In the genomic region with DNA sequence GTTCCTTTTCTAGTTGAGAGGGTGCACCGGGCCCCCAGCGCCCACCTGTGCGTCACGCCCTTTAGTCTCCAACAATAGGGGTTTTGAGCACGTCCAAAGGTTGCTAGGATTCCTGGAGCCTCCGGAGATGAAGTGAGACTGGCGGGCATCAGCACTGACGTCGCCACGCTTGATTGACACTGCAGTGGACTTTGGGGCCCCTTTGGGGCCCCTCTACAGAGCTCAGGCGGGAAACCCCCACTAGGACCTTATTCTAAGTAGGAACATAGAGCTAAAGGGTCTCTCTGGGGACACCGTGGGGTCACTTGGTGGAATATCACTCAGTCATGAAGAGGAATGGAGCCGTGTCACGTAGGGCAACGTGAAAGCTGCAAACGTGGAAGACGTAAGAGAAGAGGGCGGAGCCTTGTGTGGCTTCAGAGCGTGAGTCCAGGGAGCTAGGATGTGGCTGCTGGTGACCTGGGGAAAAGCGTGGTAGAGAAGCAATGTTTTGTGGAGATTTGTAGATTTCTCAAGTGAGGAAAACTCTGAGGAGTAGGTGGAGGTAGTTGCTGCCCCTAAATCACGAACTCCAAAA, we compare ENCODE assay signal across 14 mouse cellular contexts.
A peak's percentile ranks its signal among the peaks of the same experiment; 100 is the strongest.
DNase-seq lines count a peak whose midpoint lies in the region; ATAC-seq and TF ChIP-seq lines count a peak whose summit lies in the region.
"Had no signal": no experiment of that assay in that cellular context is flagged by ENCODE, and none has a peak within 500 bp of the region (broad histone marks: within the 10 kb centered on the region; RNA-seq: fewer than 3 reads in every experiment).

No protein-coding gene starts in this region.

- no peak for TF ChIP-seq POLR2A in kidney, adult 2 months (IDR thresholded peaks at IDR 0.05; ENCODE audit: low read depth, low read length)

- no peak for DNase-seq in forebrain, embryonic 10.5 days (ENCODE audit: extremely low spot score, low spot score)
- no peak for DNase-seq in kidney, postnatal 0 days (ENCODE audit: low spot score)
- no peak for DNase-seq in kidney, adult 2 months
- DNase-seq in ES-CJ7 (ENCODE audit: low read depth, low spot score): peak; percentile 81
- DNase-seq in cerebellum, adult 9-10 months: no peak
- no peak for DNase-seq in adrenal gland, adult (ENCODE audit: inconsistent age in 2 of 2, low spot score in 1 of 2)
- DNase-seq: cerebellum, postnatal 36 days; kidney, postnatal 10 days; liver, embryonic 13.5 days; lung, postnatal 10 days had no signal

- H3K4me1 ChIP-seq in forebrain, embryonic 10.5 days: peaks cover 72% of the 10 kb centered on the region
- peaks cover 29% of the 10 kb centered on the region for H3K4me1 ChIP-seq in forebrain, embryonic 15.5 days
- no peaks in the 10 kb centered on the region for H3K4me1 ChIP-seq in kidney, postnatal 0 days (replicated peaks; ENCODE audit: insufficient read depth, low read length)
- H3K4me1 ChIP-seq in kidney, adult 2 months (ENCODE audit: control insufficient read depth, insufficient read depth, low read length): no peaks in the 10 kb centered on the region
- peaks cover 42% of the 10 kb centered on the region for H3K4me1 ChIP-seq in embryonic facial prominence, embryonic 15.5 days
- H3K4me1 ChIP-seq: liver, embryonic 13.5 days had no signal

- ATAC-seq in forebrain, embryonic 15.5 days (replicated peaks): no peak
- peak; percentile 40 for ATAC-seq in kidney, postnatal 0 days (replicated peaks; ENCODE audit: low FRiP score, low read depth)
- no peak for ATAC-seq in embryonic facial prominence, embryonic 15.5 days (ENCODE audit: insufficient number of reproducible peaks, low FRiP score, low TSS enrichment, low read depth)
- ATAC-seq: activated CD4-positive, CD25-positive, alpha-beta regulatory T cell, adult 4 months had no signal

- 15% methylated on average over 21 of the region's 21 CpGs for WGBS in forebrain, embryonic 10.5 days
- WGBS in forebrain, embryonic 15.5 days: 27% methylated on average over 21 of the region's 21 CpGs
- 38% methylated on average over 21 of the region's 21 CpGs for WGBS in kidney, postnatal 0 days
- WGBS in kidney, adult 2 months: 43% methylated on average over 21 of the region's 21 CpGs
- WGBS in embryonic facial prominence, embryonic 15.5 days: 34% methylated on average over 21 of the region's 21 CpGs

- H3K4me3 ChIP-seq in forebrain, embryonic 10.5 days: peak overlapping the region; percentile 24
- H3K4me3 ChIP-seq in forebrain, embryonic 15.5 days: no peak overlapping the region
- H3K4me3 ChIP-seq in kidney, postnatal 0 days (replicated peaks; ENCODE audit: low read depth, low read length): no peak overlapping the region; the same call in 1 of the 2 replicates
- no peak overlapping the region for H3K4me3 ChIP-seq in kidney, adult 2 months (ENCODE audit: insufficient read depth, low read depth, low read length)
- H3K4me3 ChIP-seq in embryonic facial prominence, embryonic 15.5 days (replicated peaks): no peak overlapping the region
- H3K4me3 ChIP-seq: hindbrain, embryonic 13.5 days; liver, embryonic 13.5 days had no signal

- no peak overlapping the region for H3K9ac ChIP-seq in forebrain, embryonic 15.5 days (replicated peaks)
- no peak overlapping the region for H3K9ac ChIP-seq in kidney, postnatal 0 days (ENCODE audit: low read depth, low read length)
- H3K9ac ChIP-seq in embryonic facial prominence, embryonic 15.5 days: no peak overlapping the region
- H3K9ac ChIP-seq: liver, embryonic 13.5 days had no signal

- H3K27ac ChIP-seq in forebrain, embryonic 10.5 days: peak overlapping the region; percentile 81
- H3K27ac ChIP-seq in forebrain, embryonic 15.5 days (replicated peaks): no peak overlapping the region
- no peak overlapping the region for H3K27ac ChIP-seq in kidney, postnatal 0 days
- H3K27ac ChIP-seq in kidney, adult 2 months (ENCODE audit: insufficient read depth, low read depth, low read length): no peak overlapping the region
- H3K27ac ChIP-seq in embryonic facial prominence, embryonic 15.5 days (replicated peaks): peak overlapping the region; percentile 68
- H3K27ac ChIP-seq: liver, embryonic 13.5 days had no signal

- H3K9me3 ChIP-seq in forebrain, embryonic 10.5 days: no peaks in the 10 kb centered on the region
- no peaks in the 10 kb centered on the region for H3K9me3 ChIP-seq in forebrain, embryonic 15.5 days
- no peaks in the 10 kb centered on the region for H3K9me3 ChIP-seq in kidney, postnatal 0 days (replicated peaks; ENCODE audit: low read length)
- H3K9me3 ChIP-seq in embryonic facial prominence, embryonic 15.5 days (replicated peaks): no peaks in the 10 kb centered on the region
- H3K9me3 ChIP-seq: hindbrain, embryonic 13.5 days; liver, embryonic 13.5 days had no signal

- H3K27me3 ChIP-seq in forebrain, embryonic 10.5 days (ENCODE audit: poor library complexity, severe bottlenecking): peaks cover 57% of the 10 kb centered on the region
- 0 out of 2 replicates have a peak, but pooled peaks cover 5% of the 10 kb centered on the region for H3K27me3 ChIP-seq in forebrain, embryonic 15.5 days
- H3K27me3 ChIP-seq in kidney, postnatal 0 days (ENCODE audit: insufficient read depth, low read length): no peaks in the 10 kb centered on the region
- H3K27me3 ChIP-seq in kidney, adult 2 months (replicated peaks; ENCODE audit: control insufficient read depth, insufficient read depth, low read length): no peaks in the 10 kb centered on the region
- no peaks in the 10 kb centered on the region for H3K27me3 ChIP-seq in embryonic facial prominence, embryonic 15.5 days
- H3K27me3 ChIP-seq: hindbrain, embryonic 13.5 days had no signal

- no peak for TF ChIP-seq CTCF in kidney, postnatal 0 days (IDR thresholded peaks at IDR 0.05; ENCODE audit: low read depth)
- TF ChIP-seq CTCF in kidney, adult 2 months (conservative IDR thresholded peaks at IDR 0.05; ENCODE audit: insufficient read depth, insufficient read length, low read depth, low read length): no peak

- H3K36me3 ChIP-seq in forebrain, embryonic 10.5 days (replicated peaks): no peaks in the 10 kb centered on the region
- no peaks in the 10 kb centered on the region for H3K36me3 ChIP-seq in forebrain, embryonic 15.5 days
- H3K36me3 ChIP-seq in kidney, postnatal 0 days (ENCODE audit: insufficient read depth, low read length): no peaks in the 10 kb centered on the region
- H3K36me3 ChIP-seq in kidney, adult 2 months (ENCODE audit: control insufficient read depth, insufficient read depth, low read length): no peaks in the 10 kb centered on the region
- no peaks in the 10 kb centered on the region for H3K36me3 ChIP-seq in embryonic facial prominence, embryonic 15.5 days
- H3K36me3 ChIP-seq: hindbrain, embryonic 13.5 days; liver, embryonic 13.5 days had no signal

- no peak overlapping the region for H3K4me2 ChIP-seq in forebrain, embryonic 15.5 days (replicated peaks)
- 0 out of 2 replicates have a peak overlapping the region, but pooled peaks have one; percentile 10 for H3K4me2 ChIP-seq in kidney, postnatal 0 days (ENCODE audit: low read length)
- H3K4me2 ChIP-seq in embryonic facial prominence, embryonic 15.5 days (replicated peaks): no peak overlapping the region
- H3K4me2 ChIP-seq: hindbrain, embryonic 13.5 days; liver, embryonic 13.5 days had no signal

Comparison
In these comparisons a context has a peak if more than half of its experiments do, and no peak if none do; other contexts are left out.
1. H3K27ac ChIP-seq: peak in forebrain, embryonic 10.5 days (single experiment) and embryonic facial prominence, embryonic 15.5 days (single experiment); none in forebrain, embryonic 15.5 days (single experiment), kidney, postnatal 0 days (single experiment) and kidney, adult 2 months (single experiment).